Mouse (Mus musculus): ENCODE measurements around the gene Rab19. TPM values are rescaled to one million over a fixed set of nuclear protein-coding genes. Genes with fewer than 3 reads are reported as not detected.
"Not testable (repeated sequence)": the region's sequence is repeated elsewhere in the genome, so short reads cannot be mapped to it uniquely, and the experiment has no call there.

Rab19 gene
- polyA plus RNA-seq, 1 experiment from 2014 or later = 4.0 TPM

GRCm38 (mm10) chr6:39437519-39437918, 56.5 kb downstream of the Rab19 start:
- not testable (repeated sequence) for DNase-seq (ENCODE audit: low spot score); H3K27ac ChIP-seq (ENCODE audit: low read depth); H3K4me1 ChIP-seq (replicated peaks; ENCODE audit: control insufficient read depth, insufficient read depth, low read length); H3K9me3 ChIP-seq (ENCODE audit: control insufficient read depth, low read length); H3K36me3 ChIP-seq (ENCODE audit: control insufficient read depth, insufficient read depth, low read length); H3K4me2 ChIP-seq (ENCODE audit: low read length); H3K27me3 ChIP-seq (replicated peaks; ENCODE audit: control insufficient read depth, insufficient read depth, low read length); H3K4me3 ChIP-seq (ENCODE audit: low read depth, low read length); ATAC-seq (replicated peaks; ENCODE audit: low FRiP score, low TSS enrichment, low read depth); H3K9ac ChIP-seq (ENCODE audit: low read length)
- 87% methylated on average over 6 of the region's 6 CpGs for WGBS

Other genes starting within 250 kb of the Rab19 start
- gene Kdm7a, start 174.4 kb upstream of the Rab19 start, polyA plus RNA-seq (2014; fragmentation: Nextera tagmentation; extraction: Ambion mirVana) = 5.7 and 6.2 TPM in 2 replicates
- 37.9 and 40.2 TPM in 2 replicates for gene Slc37a3, start 3.5 kb upstream of the Rab19 start, polyA plus RNA-seq (2014; fragmentation: Nextera tagmentation; extraction: Ambion mirVana)
- 55.0 and 57.7 TPM in 2 replicates for gene Mkrn1, start 39.3 kb downstream of the Rab19 start, polyA plus RNA-seq (2014; fragmentation: Nextera tagmentation; extraction: Ambion mirVana)
- 18.9 and 21.0 TPM in 2 replicates for gene Dennd2a, start 176.7 kb downstream of the Rab19 start, polyA plus RNA-seq (2014; fragmentation: Nextera tagmentation; extraction: Ambion mirVana)
- 25.0 and 31.6 TPM in 2 replicates for gene Adck2, start 192.7 kb downstream of the Rab19 start, polyA plus RNA-seq (2014; fragmentation: Nextera tagmentation; extraction: Ambion mirVana)
- 0.97 TPM in 1 of 2 replicates, not detected in the other for gene Gm42420, start 204.6 kb downstream of the Rab19 start, polyA plus RNA-seq (2014; fragmentation: Nextera tagmentation; extraction: Ambion mirVana)
- gene Ndufb2, start 211.4 kb downstream of the Rab19 start, polyA plus RNA-seq (2014; fragmentation: Nextera tagmentation; extraction: Ambion mirVana) = 394 and 416 TPM in 2 replicates

All from intestine, embryonic 14.5 days (tissue).